Mouse (Mus musculus): ENCODE results near the gene Mfsd14b. TPM values are rescaled to one million over a fixed set of nuclear protein-coding genes. Genes with fewer than 3 reads are reported as not detected.

The Mfsd14b gene
- total RNA-seq, 2 experiments from 2014 or later = 45.0 to 48.0 TPM

Other genes with a start within 250 kb of the Mfsd14b start
- 1 to 10 TPM; 5.0 to 7.7 TPM for gene Cntnap3, start 209.0 kb downstream of the Mfsd14b start, total RNA-seq (2021)
- not detected for gene Spata31, start 195.6 kb downstream of the Mfsd14b start, total RNA-seq (2021)
- gene Spata31d1c, start 79.9 kb downstream of the Mfsd14b start, total RNA-seq (2021) = not detected
- gene Prss47, start 60.2 kb downstream of the Mfsd14b start, total RNA-seq (2021) = not detected
- gene Olfr465-ps1, start 25.1 kb upstream of the Mfsd14b start, total RNA-seq (2021) = not detected
- gene Olfr466, start 37.3 kb upstream of the Mfsd14b start, total RNA-seq (2021) = not detected
- gene Nlrp4f, start 93.0 kb upstream of the Mfsd14b start, total RNA-seq (2021) = under 1 TPM in 1 of 2 experiments, not detected in 1; 0.18 TPM
- gene Gm10775, start 146.6 kb upstream of the Mfsd14b start, total RNA-seq (2021) = under 1 TPM in 1 of 2 experiments, not detected in 1; 0.50 TPM
- gene Zfp369, start 165.8 kb upstream of the Mfsd14b start, total RNA-seq (2021) = 10 to 100 TPM; 57.6 to 71.4 TPM